Comparison of ENCODE assay signal across 26 mouse cellular contexts in genomic region chr11:57840986-57841385, GRCm38 (mm10). TPM values are rescaled to one million over a fixed set of nuclear protein-coding genes. Genes with fewer than 3 reads are reported as not detected.
DNase-seq lines count a peak whose midpoint lies in the region; ATAC-seq and TF ChIP-seq lines count a peak whose summit lies in the region.
"Had no signal": no experiment of that assay in that cellular context is flagged by ENCODE, and none has a peak within 500 bp of the region (broad histone marks: within the 10 kb centered on the region; RNA-seq: fewer than 3 reads in every experiment).

No protein-coding gene starts in this region.

- TF ChIP-seq CTCF in forebrain, postnatal 0 days (IDR thresholded peaks at IDR 0.05; ENCODE audit: low read depth), result no peak

- H3K4me2 ChIP-seq in forebrain, embryonic 14.5 days (ENCODE audit: low read length), result no peak overlapping the region
- no peak overlapping the region for H3K4me2 ChIP-seq in forebrain, postnatal 0 days (ENCODE audit: low read depth)
- peak overlapping the region; percentile 17; the same call in 1 of the 2 replicates for H3K4me2 ChIP-seq in hindbrain, embryonic 15.5 days
- H3K4me2 ChIP-seq in hindbrain, embryonic 13.5 days, result no peak overlapping the region
- peak overlapping the region; percentile 2; the same call in 1 of the 2 replicates for H3K4me2 ChIP-seq in midbrain, embryonic 16.5 days (ENCODE audit: low read length)
- peak overlapping the region; percentile 22 for H3K4me2 ChIP-seq in neural tube, embryonic 15.5 days
- H3K4me2 ChIP-seq: embryonic facial prominence, embryonic 15.5 days; intestine, embryonic 15.5 days; liver, embryonic 11.5 days had no signal

- H3K4me3 ChIP-seq in forebrain, embryonic 14.5 days (ENCODE audit: low read depth, low read length), result no peak overlapping the region
- no peak overlapping the region for H3K4me3 ChIP-seq in forebrain, postnatal 0 days (ENCODE audit: low read depth, low read length)
- no peak overlapping the region for H3K4me3 ChIP-seq in hindbrain, embryonic 15.5 days
- no peak overlapping the region for H3K4me3 ChIP-seq in hindbrain, embryonic 13.5 days
- H3K4me3 ChIP-seq in midbrain, embryonic 16.5 days (ENCODE audit: low read depth, low read length), result no peak overlapping the region
- H3K4me3 ChIP-seq in neural tube, embryonic 15.5 days (replicated peaks), result no peak overlapping the region
- no peak overlapping the region for H3K4me3 ChIP-seq in embryonic facial prominence, embryonic 10.5 days
- H3K4me3 ChIP-seq: embryonic facial prominence, embryonic 15.5 days; intestine, embryonic 15.5 days had no signal

- ATAC-seq in forebrain, embryonic 14.5 days, result no peak
- ATAC-seq in forebrain, postnatal 0 days, result no peak
- ATAC-seq in hindbrain, embryonic 15.5 days (ENCODE audit: low FRiP score, low read depth), result no peak
- ATAC-seq in hindbrain, embryonic 13.5 days (ENCODE audit: low FRiP score), result no peak
- no peak for ATAC-seq in midbrain, embryonic 16.5 days
- no peak for ATAC-seq in neural tube, embryonic 15.5 days (ENCODE audit: low FRiP score)
- ATAC-seq: intestine, embryonic 15.5 days had no signal

- peaks cover 50% of the 10 kb centered on the region for H3K27me3 ChIP-seq in forebrain, embryonic 14.5 days (replicated peaks; ENCODE audit: control insufficient read depth, insufficient read depth, low read length)
- H3K27me3 ChIP-seq in forebrain, postnatal 0 days (ENCODE audit: insufficient read depth, low read length), result peaks cover 55% of the 10 kb centered on the region
- H3K27me3 ChIP-seq in hindbrain, embryonic 15.5 days, result peaks cover 65% of the 10 kb centered on the region
- H3K27me3 ChIP-seq in hindbrain, embryonic 13.5 days, result peaks cover 79% of the 10 kb centered on the region
- H3K27me3 ChIP-seq in midbrain, embryonic 16.5 days (ENCODE audit: control insufficient read depth, insufficient read depth, low read depth, low read length), result peaks cover 46% of the 10 kb centered on the region
- peaks cover 53% of the 10 kb centered on the region for H3K27me3 ChIP-seq in neural tube, embryonic 15.5 days (replicated peaks)
- peaks cover 80% of the 10 kb centered on the region for H3K27me3 ChIP-seq in embryonic facial prominence, embryonic 10.5 days (replicated peaks; ENCODE audit: low read depth, poor library complexity, severe bottlenecking)

- H3K9ac ChIP-seq in forebrain, embryonic 14.5 days (ENCODE audit: low read length), result peak overlapping the region; percentile 8; the same call in 1 of the 2 replicates
- no peak overlapping the region for H3K9ac ChIP-seq in forebrain, postnatal 0 days
- H3K9ac ChIP-seq in hindbrain, embryonic 15.5 days, result no peak overlapping the region
- H3K9ac ChIP-seq in hindbrain, embryonic 13.5 days, result no peak overlapping the region
- no peak overlapping the region for H3K9ac ChIP-seq in midbrain, embryonic 16.5 days (ENCODE audit: low read depth, low read length)
- H3K9ac ChIP-seq in neural tube, embryonic 15.5 days (replicated peaks), result no peak overlapping the region
- H3K9ac ChIP-seq: embryonic facial prominence, embryonic 15.5 days; intestine, embryonic 15.5 days had no signal

- H3K36me3 ChIP-seq in forebrain, embryonic 14.5 days (ENCODE audit: control insufficient read depth, insufficient read depth, low read length), result no peaks in the 10 kb centered on the region
- H3K36me3 ChIP-seq in forebrain, postnatal 0 days (ENCODE audit: insufficient read depth), result no peaks in the 10 kb centered on the region
- H3K36me3 ChIP-seq in hindbrain, embryonic 15.5 days, result no peaks in the 10 kb centered on the region
- no peaks in the 10 kb centered on the region for H3K36me3 ChIP-seq in hindbrain, embryonic 13.5 days
- H3K36me3 ChIP-seq in midbrain, embryonic 16.5 days (ENCODE audit: control insufficient read depth, insufficient read depth, low read length), result no peaks in the 10 kb centered on the region
- H3K36me3 ChIP-seq in neural tube, embryonic 15.5 days, result no peaks in the 10 kb centered on the region
- no peaks in the 10 kb centered on the region for H3K36me3 ChIP-seq in embryonic facial prominence, embryonic 10.5 days (replicated peaks)
- H3K36me3 ChIP-seq: embryonic facial prominence, embryonic 15.5 days; intestine, embryonic 15.5 days had no signal

- no peak for DNase-seq in forebrain, embryonic 14.5 days (ENCODE audit: low spot score)
- no peak for DNase-seq in forebrain, postnatal 0 days
- DNase-seq in embryonic facial prominence, embryonic 10.5 days (ENCODE audit: low spot score), result no peak
- DNase-seq: adrenal gland, postnatal 10 days; cerebellum, adult 11 months; cerebellum, postnatal 25 days; embryo, embryonic 11 days; gastrocnemius, postnatal 36 days; heart, postnatal 14 days; kidney, adult 9 months; kidney, postnatal 36 days; lung, adult 2 months; lung, postnatal 36 days; right cerebral cortex, postnatal 25 days; thymus, postnatal 36 days had no signal

- WGBS in forebrain, embryonic 14.5 days, result 10% methylated on average over 10 of the region's 10 CpGs
- WGBS in forebrain, postnatal 0 days, result 9% methylated on average over 10 of the region's 10 CpGs
- WGBS in hindbrain, embryonic 15.5 days, result 19% methylated on average over 10 of the region's 10 CpGs
- WGBS in hindbrain, embryonic 13.5 days, result 14% methylated on average over 10 of the region's 10 CpGs
- 12% methylated on average over 10 of the region's 10 CpGs for WGBS in midbrain, embryonic 16.5 days
- 15% methylated on average over 10 of the region's 10 CpGs for WGBS in neural tube, embryonic 15.5 days
- 12% methylated on average over 10 of the region's 10 CpGs for WGBS in embryonic facial prominence, embryonic 10.5 days

- no peaks in the 10 kb centered on the region for H3K9me3 ChIP-seq in forebrain, embryonic 14.5 days (replicated peaks; ENCODE audit: control insufficient read depth, low read length)
- no peaks in the 10 kb centered on the region for H3K9me3 ChIP-seq in forebrain, postnatal 0 days (ENCODE audit: low read length)
- H3K9me3 ChIP-seq in hindbrain, embryonic 15.5 days, result no peaks in the 10 kb centered on the region
- H3K9me3 ChIP-seq in hindbrain, embryonic 13.5 days, result no peaks in the 10 kb centered on the region
- H3K9me3 ChIP-seq in midbrain, embryonic 16.5 days (replicated peaks; ENCODE audit: control insufficient read depth, low read length, poor library complexity, severe bottlenecking), result no peaks in the 10 kb centered on the region
- no peaks in the 10 kb centered on the region for H3K9me3 ChIP-seq in neural tube, embryonic 15.5 days (replicated peaks)
- H3K9me3 ChIP-seq in embryonic facial prominence, embryonic 10.5 days, result no peaks in the 10 kb centered on the region
- H3K9me3 ChIP-seq: embryonic facial prominence, embryonic 15.5 days; intestine, embryonic 15.5 days had no signal

- H3K4me1 ChIP-seq in forebrain, embryonic 14.5 days (ENCODE audit: control insufficient read depth, insufficient read depth, low read length), result 0 out of 2 replicates have a peak, but pooled peaks cover 3% of the 10 kb centered on the region
- H3K4me1 ChIP-seq in forebrain, postnatal 0 days (ENCODE audit: insufficient read depth), result no peaks in the 10 kb centered on the region
- H3K4me1 ChIP-seq in hindbrain, embryonic 15.5 days (replicated peaks), result peaks cover 11% of the 10 kb centered on the region; the same call in 1 of the 2 replicates
- peaks cover 18% of the 10 kb centered on the region for H3K4me1 ChIP-seq in hindbrain, embryonic 13.5 days (replicated peaks)
- peaks cover 8% of the 10 kb centered on the region; the same call in 1 of the 2 replicates for H3K4me1 ChIP-seq in midbrain, embryonic 16.5 days (ENCODE audit: control insufficient read depth, insufficient read depth, low read length)
- peaks cover 25% of the 10 kb centered on the region for H3K4me1 ChIP-seq in neural tube, embryonic 15.5 days
- peaks cover 9% of the 10 kb centered on the region for H3K4me1 ChIP-seq in embryonic facial prominence, embryonic 10.5 days

- no peak overlapping the region for H3K27ac ChIP-seq in forebrain, embryonic 14.5 days (ENCODE audit: low read depth, low read length)
- H3K27ac ChIP-seq in forebrain, postnatal 0 days (ENCODE audit: low read depth, low read length), result no peak overlapping the region
- no peak overlapping the region for H3K27ac ChIP-seq in hindbrain, embryonic 15.5 days (replicated peaks)
- H3K27ac ChIP-seq in hindbrain, embryonic 13.5 days, result no peak overlapping the region
- H3K27ac ChIP-seq in midbrain, embryonic 16.5 days (ENCODE audit: low read length), result no peak overlapping the region
- 0 out of 2 replicates have a peak overlapping the region, but pooled peaks have one; percentile 42 for H3K27ac ChIP-seq in neural tube, embryonic 15.5 days (replicated peaks)
- H3K27ac ChIP-seq in embryonic facial prominence, embryonic 10.5 days (replicated peaks), result no peak overlapping the region
- H3K27ac ChIP-seq: embryonic facial prominence, embryonic 15.5 days; intestine, embryonic 15.5 days had no signal

RNA-seq across cellular contexts. Expression of gene Hand1, which starts 8.4 kb away (rescaled TPM):
- not detected in 2 replicates for polyA plus RNA-seq in forebrain, embryonic 14.5 days (2014; fragmentation: Nextera tagmentation; extraction: Ambion mirVana)
- not detected in 2 replicates for total RNA-seq in forebrain, postnatal 0 days (2014; rRNA removed)
- polyA plus RNA-seq in forebrain, postnatal 0 days (2015; fragmentation: Nextera tagmentation; extraction: Ambion mirVana), result not detected in 2 replicates
- not detected in 2 replicates for polyA plus RNA-seq in hindbrain, embryonic 15.5 days (2015; fragmentation: Nextera tagmentation; extraction: Ambion mirVana)
- polyA plus RNA-seq in hindbrain, embryonic 13.5 days (2015; fragmentation: Nextera tagmentation; extraction: Ambion mirVana), result not detected in 2 replicates
- polyA plus RNA-seq in midbrain, embryonic 16.5 days (2015; fragmentation: Nextera tagmentation; extraction: Ambion mirVana), result not detected in 2 replicates
- 4.2 TPM in 1 of 2 replicates, not detected in the other for polyA plus RNA-seq in neural tube, embryonic 15.5 days (2015; fragmentation: Nextera tagmentation; extraction: Ambion mirVana)
- 21.3 and 50.0 TPM in 2 replicates for polyA plus RNA-seq in embryonic facial prominence, embryonic 10.5 days (2016; fragmentation: Nextera tagmentation; extraction: Ambion mirVana)
- total RNA-seq: gastrocnemius, postnatal 36 days; heart, postnatal 14 days; layer of hippocampus, postnatal 10 days; left cerebral cortex, adult 8-10 months had no signal
- polyA plus RNA-seq: C2C12; lung, adult 2 months; spleen, adult 2 months had no signal

RNA-seq across cellular contexts. Expression of gene Sap30l, which starts 39.5 kb away (rescaled TPM):
- polyA plus RNA-seq in forebrain, embryonic 14.5 days (2014; fragmentation: Nextera tagmentation; extraction: Ambion mirVana), result 7.8 and 8.5 TPM in 2 replicates
- total RNA-seq in forebrain, postnatal 0 days (2014; rRNA removed), result 26.6 and 35.4 TPM in 2 replicates
- 11.4 and 15.3 TPM in 2 replicates for polyA plus RNA-seq in forebrain, postnatal 0 days (2015; fragmentation: Nextera tagmentation; extraction: Ambion mirVana)
- 9.6 and 10.8 TPM in 2 replicates for polyA plus RNA-seq in hindbrain, embryonic 15.5 days (2015; fragmentation: Nextera tagmentation; extraction: Ambion mirVana)
- 7.2 and 8.4 TPM in 2 replicates for polyA plus RNA-seq in hindbrain, embryonic 13.5 days (2015; fragmentation: Nextera tagmentation; extraction: Ambion mirVana)
- polyA plus RNA-seq in midbrain, embryonic 16.5 days (2015; fragmentation: Nextera tagmentation; extraction: Ambion mirVana), result 5.6 and 5.9 TPM in 2 replicates
- polyA plus RNA-seq in neural tube, embryonic 15.5 days (2015; fragmentation: Nextera tagmentation; extraction: Ambion mirVana), result 9.7 and 12.4 TPM in 2 replicates
- 12.3 and 13.2 TPM in 2 replicates for polyA plus RNA-seq in embryonic facial prominence, embryonic 10.5 days (2016; fragmentation: Nextera tagmentation; extraction: Ambion mirVana)

Comparison
In these comparisons a context has a peak if more than half of its experiments do, and no peak if none do; other contexts are left out.
1. H3K4me2 ChIP-seq: peak in hindbrain, embryonic 15.5 days (single experiment), midbrain, embryonic 16.5 days (single experiment) and neural tube, embryonic 15.5 days (single experiment); none in forebrain, embryonic 14.5 days (single experiment), forebrain, postnatal 0 days (single experiment) and hindbrain, embryonic 13.5 days (single experiment).